ENCODE assay signal across 15 mouse cellular contexts in the genomic region with DNA sequence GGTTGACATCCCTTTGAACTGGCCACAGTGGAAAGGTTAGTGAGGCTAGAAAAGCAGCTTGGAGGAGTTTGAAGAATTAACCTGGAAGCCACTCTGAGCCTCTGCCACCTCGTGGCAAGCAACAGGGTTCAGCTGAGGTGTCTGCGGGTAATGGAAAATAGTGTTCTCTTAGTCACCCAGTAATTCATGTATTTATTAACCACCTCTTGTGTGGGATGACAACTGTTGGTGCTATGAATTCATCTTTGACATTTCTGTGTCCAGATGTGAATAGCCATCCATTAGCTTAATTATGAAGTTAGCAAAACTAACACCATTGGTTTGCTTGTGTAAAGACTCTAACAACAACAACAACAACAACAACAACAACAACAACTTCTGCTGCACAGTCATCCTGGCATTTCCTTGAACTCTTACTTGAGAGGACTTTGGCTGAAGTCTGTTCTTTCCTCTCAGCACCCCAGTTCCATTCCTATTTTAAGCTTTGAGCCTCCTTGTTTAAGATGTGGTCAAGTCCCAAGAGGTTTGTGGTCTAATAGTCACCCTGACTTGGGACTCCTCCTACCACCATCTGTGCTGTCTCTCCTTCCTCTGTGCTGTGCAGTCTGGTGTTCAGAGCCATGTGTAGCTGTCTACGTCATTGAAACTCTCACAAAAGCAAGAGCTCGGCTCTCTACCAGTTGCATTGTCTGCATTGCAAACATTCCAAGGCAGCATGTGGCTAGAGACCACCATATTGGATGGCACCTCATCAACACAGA. TPM values are rescaled to one million over a fixed set of nuclear protein-coding genes. Genes with fewer than 3 reads are reported as not detected.
A peak's percentile ranks its signal among the peaks of the same experiment; 100 is the strongest.
DNase-seq lines count a peak whose midpoint lies in the region; ATAC-seq lines count a peak whose summit lies in the region.
"Had no signal": no experiment of that assay in that cellular context is flagged by ENCODE, and none has a peak within 500 bp of the region (broad histone marks: within the 10 kb centered on the region; RNA-seq: fewer than 3 reads in every experiment).

No protein-coding gene starts in this region.

- intact Hi-C loops in left cerebral cortex, postnatal 14 days (cut with DNase I), result no loop called here
- intact Hi-C loops in heart, postnatal 14 days (cut with DNase I), result no loop called here

- DNase-seq in embryonic facial prominence, embryonic 14.5 days (ENCODE audit: low spot score), result peak; percentile 27
- DNase-seq in embryonic facial prominence, embryonic 10.5 days (ENCODE audit: low spot score), result no peak
- peak; percentile 6 for DNase-seq in spleen, adult 12 weeks (ENCODE audit: low spot score)
- no peak for DNase-seq in spleen, postnatal 14 days (ENCODE audit: low spot score in 2 of 2)
- DNase-seq in lung, postnatal 36 days, result peak; percentile 40
- DNase-seq in left cerebral cortex, postnatal 14 days (ENCODE audit: low spot score in 2 of 2), result no peak
- DNase-seq in heart, postnatal 14 days, result no peak
- no peak for DNase-seq in left cerebral cortex, adult 11 months (ENCODE audit: low spot score)
- DNase-seq: cerebellum, postnatal 36 days; heart, postnatal 36 days; lung, embryonic 14.5 days; right cerebral cortex, postnatal 25 days had no signal

- no peak for ATAC-seq in embryonic facial prominence, embryonic 14.5 days (ENCODE audit: low read depth)
- ATAC-seq: midbrain, embryonic 15.5 days had no signal

- H3K4me2 ChIP-seq in embryonic facial prominence, embryonic 14.5 days (ENCODE audit: low read depth, low read length), result no peak overlapping the region
- H3K4me2 ChIP-seq: lung, embryonic 14.5 days; midbrain, embryonic 15.5 days had no signal

- H3K9me3 ChIP-seq in embryonic facial prominence, embryonic 14.5 days (ENCODE audit: control insufficient read depth, low read length), result no peaks in the 10 kb centered on the region
- no peaks in the 10 kb centered on the region for H3K9me3 ChIP-seq in embryonic facial prominence, embryonic 10.5 days
- H3K9me3 ChIP-seq: midbrain, embryonic 15.5 days had no signal

- no peak overlapping the region for H3K4me3 ChIP-seq in embryonic facial prominence, embryonic 14.5 days (ENCODE audit: low read depth, low read length)
- H3K4me3 ChIP-seq in embryonic facial prominence, embryonic 10.5 days, result no peak overlapping the region
- H3K4me3 ChIP-seq: heart, adult 2 months; midbrain, embryonic 15.5 days had no signal

- H3K27me3 ChIP-seq in embryonic facial prominence, embryonic 14.5 days (replicated peaks; ENCODE audit: control insufficient read depth, insufficient read depth, low read length), result no peaks in the 10 kb centered on the region
- no peaks in the 10 kb centered on the region for H3K27me3 ChIP-seq in embryonic facial prominence, embryonic 10.5 days (replicated peaks; ENCODE audit: low read depth, poor library complexity, severe bottlenecking)
- H3K27me3 ChIP-seq: midbrain, embryonic 15.5 days had no signal

- H3K36me3 ChIP-seq in embryonic facial prominence, embryonic 14.5 days (ENCODE audit: control insufficient read depth, insufficient read depth, low read length), result no peaks in the 10 kb centered on the region
- H3K36me3 ChIP-seq in embryonic facial prominence, embryonic 10.5 days (replicated peaks), result no peaks in the 10 kb centered on the region
- H3K36me3 ChIP-seq: midbrain, embryonic 15.5 days had no signal

- WGBS in embryonic facial prominence, embryonic 14.5 days, result 71% methylated on average over 4 of the region's 4 CpGs
- 77% methylated on average over 4 of the region's 4 CpGs for WGBS in embryonic facial prominence, embryonic 10.5 days

- H3K4me1 ChIP-seq in embryonic facial prominence, embryonic 14.5 days (ENCODE audit: control insufficient read depth, insufficient read depth, low read length), result no peaks in the 10 kb centered on the region
- H3K4me1 ChIP-seq in embryonic facial prominence, embryonic 10.5 days, result no peaks in the 10 kb centered on the region
- H3K4me1 ChIP-seq: midbrain, embryonic 15.5 days had no signal

- no peak overlapping the region for H3K9ac ChIP-seq in embryonic facial prominence, embryonic 14.5 days (ENCODE audit: low read depth, low read length)
- H3K9ac ChIP-seq: lung, embryonic 14.5 days; midbrain, embryonic 15.5 days had no signal

- H3K27ac ChIP-seq in embryonic facial prominence, embryonic 14.5 days (replicated peaks; ENCODE audit: low read depth, low read length), result no peak overlapping the region
- no peak overlapping the region for H3K27ac ChIP-seq in embryonic facial prominence, embryonic 10.5 days (replicated peaks)
- H3K27ac ChIP-seq: heart, adult 2 months; midbrain, embryonic 15.5 days had no signal

RNA-seq across cellular contexts. Expression of gene Rfx4, which starts 60.0 kb away (rescaled TPM):
- polyA plus RNA-seq in embryonic facial prominence, embryonic 14.5 days (2014; fragmentation: Nextera tagmentation; extraction: Ambion mirVana), result 0.15 and 0.50 TPM in 2 replicates
- 3.8 and 15.5 TPM in 2 replicates for polyA plus RNA-seq in embryonic facial prominence, embryonic 10.5 days (2016; fragmentation: Nextera tagmentation; extraction: Ambion mirVana)
- 1 to 10 TPM; 9.1 to 10.0 TPM for total RNA-seq in left cerebral cortex, postnatal 14 days (2021)
- total RNA-seq in heart, postnatal 14 days (2021), result under 1 TPM; 0.07 to 0.19 TPM
- polyA plus RNA-seq: heart, adult 2 months; intestine, embryonic 14.5 days; lung, embryonic 14.5 days had no signal

Comparison
In these comparisons a context has a peak if more than half of its experiments do, and no peak if none do; other contexts are left out.
1. DNase-seq: peak in embryonic facial prominence, embryonic 14.5 days (single experiment), spleen, adult 12 weeks (single experiment) and lung, postnatal 36 days (single experiment); none in embryonic facial prominence, embryonic 10.5 days (single experiment), spleen, postnatal 14 days (0 of 2), left cerebral cortex, postnatal 14 days (0 of 2), heart, postnatal 14 days (0 of 2) and left cerebral cortex, adult 11 months (single experiment).
2. RNA of gene Rfx4, which starts 60.0 kb away (total RNA-seq): 9.1 to 10.0 TPM in left cerebral cortex, postnatal 14 days; 0.07 to 0.19 TPM in heart, postnatal 14 days; every median in the first group is over 4 times any median in the second.